Mouse (Mus musculus) MEL (cell line): Measurements from ENCODE around the gene Jdp2.

Experiments
- CTCF ChIP-seq, 3 experiments: IDR thresholded peaks in 2 of 3; conservative IDR thresholded peaks in 1 of 3; 2 replicates each; pipeline ENCODE4 v1.5.1; 2011 to 2012; ENCODE audit warnings: low read length in 3 of 3, low read depth in 2 of 3, mild to moderate bottlenecking in 2 of 3, improper control_type of control experiment in 1 of 3, inconsistent platforms in 1 of 3, mixed read lengths in 1 of 3, moderate library complexity in 1 of 3; ENCODE audit not compliant: control insufficient read depth in 1 of 3, insufficient read depth in 1 of 3, poor library complexity in 1 of 3, severe bottlenecking in 1 of 3
- ETS1 ChIP-seq: IDR thresholded peaks from 2 replicates; pipeline ENCODE4 v1.6.1; 2012; ENCODE audit warnings: low read depth, mild to moderate bottlenecking, inconsistent platforms, low read length, improper control_type of control experiment, moderate library complexity
- GATA1 ChIP-seq: IDR thresholded peaks from 2 replicates; pipeline ENCODE4 v1.6.1; 2011; ENCODE audit warnings: low read depth, low read length, improper control_type of control experiment
- MAX ChIP-seq: IDR thresholded peaks from 2 replicates; pipeline ENCODE4 v1.6.1; 2011; ENCODE audit warnings: low read length, improper control_type of control experiment
- POLR2A ChIP-seq, 2 experiments: IDR thresholded peaks; 2 replicates each; pipeline ENCODE4 v1.6.1; 2011 to 2012; ENCODE audit warnings: low read length in 2 of 2, mild to moderate bottlenecking in 2 of 2, control low read depth in 1 of 2, improper control_type of control experiment in 1 of 2, low read depth in 1 of 2, moderate library complexity in 1 of 2; ENCODE audit not compliant: control insufficient read depth in 1 of 2, insufficient read depth in 1 of 2, poor library complexity in 1 of 2
- SMC3 ChIP-seq: IDR thresholded peaks from 2 replicates; pipeline ENCODE4 v1.6.1; 2011; ENCODE audit warnings: low read depth, low read length, improper control_type of control experiment
- USF1 ChIP-seq: IDR thresholded peaks from 2 replicates; pipeline ENCODE4 v1.6.1; 2014; ENCODE audit warnings: low read depth, mild to moderate bottlenecking, inconsistent platforms, low read length, improper control_type of control experiment, moderate library complexity

DNA sequence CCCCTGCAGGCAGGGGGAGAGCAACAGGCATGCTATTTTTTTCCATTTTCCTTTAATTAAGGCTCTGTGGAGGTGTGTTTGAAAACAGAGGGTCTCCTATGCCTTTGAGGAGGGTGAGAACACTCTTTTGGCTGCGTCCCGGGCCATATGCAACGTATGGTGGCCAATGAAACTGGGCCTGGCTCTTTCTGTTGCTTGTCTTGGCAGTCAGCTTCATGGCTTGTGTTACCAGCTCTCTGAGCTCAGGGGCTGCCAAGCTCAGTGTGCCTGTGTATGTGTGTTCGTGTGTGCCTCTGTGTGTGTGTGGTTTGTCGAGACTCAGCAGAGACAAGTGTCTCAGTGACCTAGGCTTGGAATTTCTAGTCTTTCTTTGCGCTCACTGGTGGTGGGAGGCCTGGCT, 2.7 kb downstream of the Jdp2 start:
- TF ChIP-seq USF1: no peak
- no peak for TF ChIP-seq ETS1
- no peak for TF ChIP-seq CTCF (IDR thresholded peaks at IDR 0.05 in 2 of 3, conservative IDR thresholded peaks at IDR 0.05 in 1 of 3; ENCODE audit: control insufficient read depth in 1 of 3, insufficient read depth in 1 of 3, low read depth in 2 of 3, low read length in 3 of 3, poor library complexity in 1 of 3, severe bottlenecking in 1 of 3)
- TF ChIP-seq MAX: no peak
- no peak for TF ChIP-seq SMC3
- no peak for TF ChIP-seq GATA1
- no peak for TF ChIP-seq POLR2A (IDR thresholded peaks at IDR 0.05; ENCODE audit: control insufficient read depth in 1 of 2, insufficient read depth in 1 of 2, low read depth in 1 of 2, low read length in 2 of 2, poor library complexity in 1 of 2)
